ENCODE assay signal across 13 mouse cellular contexts in genomic region chr16:38982508-38983236, GRCm38 (mm10).
DNase-seq lines count a peak whose midpoint lies in the region; ATAC-seq and TF ChIP-seq lines count a peak whose summit lies in the region.
"Had no signal": no experiment of that assay in that cellular context is flagged by ENCODE, and none has a peak within 500 bp of the region (broad histone marks: within the 10 kb centered on the region; RNA-seq: fewer than 3 reads in every experiment).

No protein-coding gene starts in this region.

- H3K79me2 ChIP-seq in liver, adult 2 months (ENCODE audit: control insufficient read depth, insufficient read depth, low read length) = no peaks in the 10 kb centered on the region; the same call in 1 of the 2 replicates
- H3K79me2 ChIP-seq in myocyte (ENCODE audit: control insufficient read depth, insufficient read depth) = no peaks in the 10 kb centered on the region

- H3K9me3 ChIP-seq in kidney, embryonic 15.5 days (replicated peaks) = no peaks in the 10 kb centered on the region
- no peaks in the 10 kb centered on the region for H3K9me3 ChIP-seq in liver, embryonic 11.5 days (ENCODE audit: control insufficient read depth, low read length)
- H3K9me3 ChIP-seq: hindbrain, embryonic 13.5 days had no signal

- no peak for TF ChIP-seq POLR2A in liver, adult 2 months (IDR thresholded peaks at IDR 0.05; ENCODE audit: extremely low read depth, insufficient read depth, low read length)
- no peak for TF ChIP-seq POLR2A in myocyte (IDR thresholded peaks at IDR 0.05; ENCODE audit: insufficient read length, low read depth)

- peak; percentile 23 for DNase-seq in embryo, embryonic 9.5 days (ENCODE audit: extremely low spot score)
- no peak for DNase-seq in embryo, embryonic 11 days
- peak; percentile 70 for DNase-seq in kidney, adult 18-20 months
- peak; percentile 62 for DNase-seq in liver, adult 2 months (ENCODE audit: extremely low read depth, low read depth, low spot score)
- DNase-seq in liver, embryonic 11.5 days (ENCODE audit: low spot score) = no peak
- DNase-seq in heart, postnatal 4 days = no peak
- DNase-seq: gastrocnemius, postnatal 25 days; lung, adult 18-20 months; right cerebral cortex, postnatal 14 days had no signal

- no peak overlapping the region for H3ac ChIP-seq in myocyte (ENCODE audit: control insufficient read depth, insufficient read length)

- WGBS in kidney, embryonic 15.5 days = 32% methylated on average over 12 of the region's 12 CpGs
- 50% methylated on average over 12 of the region's 12 CpGs for WGBS in liver, adult 2 months
- WGBS in liver, embryonic 11.5 days = 46% methylated on average over 12 of the region's 12 CpGs

- H3K4me3 ChIP-seq in kidney, embryonic 15.5 days (replicated peaks) = no peak overlapping the region
- H3K4me3 ChIP-seq in liver, adult 2 months (ENCODE audit: insufficient read depth, low read depth, low read length) = no peak overlapping the region
- H3K4me3 ChIP-seq in liver, embryonic 11.5 days (ENCODE audit: low read depth, low read length) = no peak overlapping the region
- no peak overlapping the region for H3K4me3 ChIP-seq in myocyte
- H3K4me3 ChIP-seq: hindbrain, embryonic 13.5 days had no signal

- H3K9ac ChIP-seq in kidney, embryonic 15.5 days = no peak overlapping the region
- H3K9ac ChIP-seq in liver, adult 2 months (ENCODE audit: low read depth, low read length) = no peak overlapping the region
- no peak overlapping the region for H3K9ac ChIP-seq in liver, embryonic 11.5 days (ENCODE audit: low read depth, low read length)
- H3K9ac ChIP-seq: hindbrain, embryonic 13.5 days had no signal

- no peak for ATAC-seq in kidney, embryonic 15.5 days (replicated peaks; ENCODE audit: low FRiP score)
- ATAC-seq in liver, embryonic 11.5 days (replicated peaks; ENCODE audit: low FRiP score) = no peak
- ATAC-seq: forebrain, embryonic 14.5 days had no signal

- H3K27ac ChIP-seq in kidney, embryonic 15.5 days = no peak overlapping the region
- no peak overlapping the region for H3K27ac ChIP-seq in liver, adult 2 months (replicated peaks; ENCODE audit: insufficient read depth, low read depth, low read length)
- H3K27ac ChIP-seq in liver, embryonic 11.5 days (ENCODE audit: low read depth, low read length) = no peak overlapping the region
- H3K27ac ChIP-seq: hindbrain, embryonic 13.5 days had no signal

- H3K27me3 ChIP-seq in kidney, embryonic 15.5 days = 0 out of 2 replicates have a peak, but pooled peaks cover 2% of the 10 kb centered on the region
- no peaks in the 10 kb centered on the region for H3K27me3 ChIP-seq in liver, adult 2 months (ENCODE audit: control insufficient read depth, insufficient read depth, low read length)
- no peaks in the 10 kb centered on the region for H3K27me3 ChIP-seq in liver, embryonic 11.5 days (replicated peaks; ENCODE audit: control insufficient read depth, insufficient read depth, low read length)
- H3K27me3 ChIP-seq in myocyte (ENCODE audit: control insufficient read depth, insufficient read depth, insufficient read length) = no peaks in the 10 kb centered on the region
- H3K27me3 ChIP-seq: hindbrain, embryonic 13.5 days had no signal

- peaks cover 9% of the 10 kb centered on the region for H3K4me1 ChIP-seq in kidney, embryonic 15.5 days
- peaks cover 4% of the 10 kb centered on the region for H3K4me1 ChIP-seq in liver, adult 2 months (ENCODE audit: control insufficient read depth, insufficient read depth, low read length)
- H3K4me1 ChIP-seq in liver, embryonic 11.5 days (replicated peaks; ENCODE audit: control insufficient read depth, insufficient read depth, low read length) = no peaks in the 10 kb centered on the region

- no peak overlapping the region for H3K4me2 ChIP-seq in kidney, embryonic 15.5 days
- no peak overlapping the region for H3K4me2 ChIP-seq in liver, embryonic 11.5 days
- H3K4me2 ChIP-seq in myocyte (ENCODE audit: low read depth) = peak overlapping the region; percentile 12
- H3K4me2 ChIP-seq: hindbrain, embryonic 13.5 days had no signal

- no peaks in the 10 kb centered on the region for H3K36me3 ChIP-seq in kidney, embryonic 15.5 days
- H3K36me3 ChIP-seq in liver, adult 2 months (ENCODE audit: control insufficient read depth, insufficient read depth, low read length) = no peaks in the 10 kb centered on the region
- H3K36me3 ChIP-seq in liver, embryonic 11.5 days (ENCODE audit: control insufficient read depth, insufficient read depth, low read length) = no peaks in the 10 kb centered on the region
- no peaks in the 10 kb centered on the region for H3K36me3 ChIP-seq in myocyte (ENCODE audit: control insufficient read depth, insufficient read depth)
- H3K36me3 ChIP-seq: hindbrain, embryonic 13.5 days had no signal

- no peak for TF ChIP-seq CTCF in liver, adult 2 months (IDR thresholded peaks at IDR 0.05; ENCODE audit: low read depth, low read length)

TF ChIP-seq in myocyte, 11 proteins besides CTCF, POLR2A, EP300 and RAD21:
- no peak for TF ChIP-seq MAX (IDR thresholded peaks at IDR 0.05; ENCODE audit: low read depth)
- TF ChIP-seq SRF (IDR thresholded peaks at IDR 0.05; ENCODE audit: control insufficient read depth, insufficient read length, low read depth) = no peak
- TF ChIP-seq POLR2AphosphoS2 (IDR thresholded peaks at IDR 0.05; ENCODE audit: insufficient read length, low read depth) = no peak
- TF ChIP-seq REST (IDR thresholded peaks at IDR 0.05; ENCODE audit: insufficient read depth, insufficient read length) = no peak
- TF ChIP-seq TCF12 (IDR thresholded peaks at IDR 0.05; ENCODE audit: insufficient read depth, poor library complexity, severe bottlenecking) = no peak
- TF ChIP-seq MYOG (IDR thresholded peaks at IDR 0.05; ENCODE audit: control insufficient read depth in 1 of 3, insufficient read depth in 1 of 3, insufficient read length in 2 of 3, low read depth in 2 of 3) = no peak
- TF ChIP-seq USF1 (IDR thresholded peaks at IDR 0.05; ENCODE audit: low read depth) = no peak

Comparison
In these comparisons a context has a peak if more than half of its experiments do, and no peak if none do; other contexts are left out.
1. DNase-seq: peak in embryo, embryonic 9.5 days (single experiment), kidney, adult 18-20 months (single experiment) and liver, adult 2 months (single experiment); none in embryo, embryonic 11 days (single experiment), liver, embryonic 11.5 days (single experiment) and heart, postnatal 4 days (single experiment).